Mouse (Mus musculus) hindlimb bud, embryonic 11.5 days (tissue): ENCODE data around the gene Hoxb5.

Experiments
- DNase-seq: peaks from one replicate; pipeline ENCODE4 v3.0.0-alpha.2; 2012; ENCODE audit warnings: low read depth, low spot score; ENCODE audit errors: extremely low spot score

Hoxb5 gene

DNA sequence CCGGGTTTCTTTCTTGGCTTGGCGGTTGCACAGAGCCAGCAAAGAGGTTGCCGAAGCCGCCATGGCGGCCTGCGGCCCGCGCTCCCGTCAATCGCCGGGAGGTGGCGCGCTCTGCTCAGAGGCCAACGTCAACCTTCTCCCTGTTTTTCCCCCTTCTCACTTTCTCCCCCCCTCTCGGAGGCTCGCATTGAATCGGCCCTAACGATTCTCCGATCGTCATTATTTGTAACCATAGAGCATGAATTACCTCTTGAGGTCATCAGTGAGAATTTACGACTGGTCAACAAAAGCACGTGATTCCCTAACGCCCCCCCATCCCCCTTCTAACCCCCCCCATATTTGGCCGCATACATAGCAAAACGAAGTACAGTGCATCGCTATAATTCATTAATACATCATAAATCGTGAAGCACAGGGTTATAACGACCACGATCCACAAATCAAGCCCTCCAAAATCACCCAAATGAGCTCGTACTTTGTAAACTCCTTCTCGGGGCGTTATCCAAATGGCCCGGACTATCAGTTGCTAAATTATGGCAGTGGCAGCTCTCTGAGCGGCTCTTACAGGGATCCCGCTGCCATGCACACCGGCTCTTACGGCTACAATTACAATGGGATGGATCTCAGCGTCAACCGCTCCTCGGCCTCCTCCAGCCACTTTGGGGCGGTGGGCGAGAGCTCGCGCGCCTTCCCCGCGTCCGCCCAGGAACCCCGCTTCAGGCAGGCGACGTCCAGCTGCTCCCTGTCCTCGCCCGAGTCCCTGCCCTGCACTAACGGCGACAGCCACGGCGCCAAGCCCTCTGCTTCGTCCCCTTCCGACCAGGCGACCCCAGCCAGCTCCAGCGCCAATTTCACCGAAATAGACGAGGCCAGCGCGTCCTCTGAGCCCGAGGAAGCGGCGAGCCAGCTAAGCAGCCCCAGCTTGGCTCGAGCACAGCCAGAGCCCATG lies at the start of gene Hoxb5:
TSS of gene Hoxb5 (plus strand) at position 186 of the 949 bp plus-strand sequence.
- no peak for DNase-seq

DNA sequence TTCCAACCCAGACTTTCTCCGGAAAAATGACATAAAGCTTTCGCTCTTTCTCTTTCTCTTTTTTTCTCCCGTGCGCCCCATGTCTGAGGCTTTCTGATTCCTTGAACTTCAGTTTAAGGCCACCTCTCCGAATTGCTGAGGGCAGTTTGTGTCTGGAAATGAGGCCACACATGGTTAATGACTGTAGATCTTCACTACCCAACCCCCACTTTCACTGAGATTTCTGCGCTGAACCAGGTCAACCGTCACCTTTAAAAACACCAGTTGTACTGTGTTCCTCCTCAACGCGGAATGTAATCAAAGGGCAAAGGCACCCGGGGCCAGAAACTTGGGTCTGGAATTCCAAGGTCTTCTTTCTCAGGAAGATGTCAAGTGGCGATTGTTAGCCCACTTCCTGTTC lies 48.9 kb upstream of the Hoxb5 start:
- DNase-seq: no peak

DNA sequence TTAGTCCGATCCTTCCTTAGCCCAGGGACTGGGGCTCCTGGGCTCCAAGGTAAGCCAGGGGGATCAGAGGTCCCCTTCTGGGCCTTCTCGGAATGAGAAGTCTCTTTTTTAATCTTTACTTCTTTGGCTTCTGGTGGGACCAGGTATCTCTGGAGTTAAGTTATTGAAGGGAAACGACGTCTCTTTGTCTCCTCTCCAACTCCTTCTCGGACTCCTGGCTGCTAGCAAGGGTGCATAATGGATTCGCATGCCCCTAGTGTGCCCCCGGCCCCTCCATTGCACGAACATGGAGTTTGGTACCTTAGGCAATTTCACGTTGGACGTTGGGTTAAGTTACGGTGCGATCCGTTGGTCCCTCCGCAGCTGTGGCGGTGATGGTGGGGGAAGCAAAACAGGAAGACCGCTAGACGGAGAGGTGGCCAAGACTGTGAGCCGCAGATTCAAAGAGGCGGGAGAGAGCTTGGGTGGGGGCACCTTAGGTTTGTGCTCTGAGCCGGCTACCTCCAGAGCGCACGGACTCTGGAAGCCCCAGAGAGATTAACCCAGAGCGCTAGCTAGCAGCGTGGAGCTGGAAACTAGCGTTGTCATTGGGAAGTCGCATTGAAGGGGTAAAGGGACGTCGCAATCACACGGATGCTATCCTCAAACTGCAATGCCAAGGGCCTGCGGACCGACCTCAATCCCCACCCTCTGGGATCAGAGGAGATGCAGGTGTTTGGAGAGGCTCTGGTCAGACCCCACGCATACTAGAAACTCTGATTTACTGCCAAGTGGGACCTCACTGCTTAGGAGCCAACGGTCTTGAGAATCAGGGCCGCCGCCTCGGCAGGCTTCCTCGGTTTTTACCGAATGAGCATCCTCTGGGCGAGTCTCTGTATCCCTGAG lies 47.8 kb upstream of the Hoxb5 start:
- no peak for DNase-seq

DNA sequence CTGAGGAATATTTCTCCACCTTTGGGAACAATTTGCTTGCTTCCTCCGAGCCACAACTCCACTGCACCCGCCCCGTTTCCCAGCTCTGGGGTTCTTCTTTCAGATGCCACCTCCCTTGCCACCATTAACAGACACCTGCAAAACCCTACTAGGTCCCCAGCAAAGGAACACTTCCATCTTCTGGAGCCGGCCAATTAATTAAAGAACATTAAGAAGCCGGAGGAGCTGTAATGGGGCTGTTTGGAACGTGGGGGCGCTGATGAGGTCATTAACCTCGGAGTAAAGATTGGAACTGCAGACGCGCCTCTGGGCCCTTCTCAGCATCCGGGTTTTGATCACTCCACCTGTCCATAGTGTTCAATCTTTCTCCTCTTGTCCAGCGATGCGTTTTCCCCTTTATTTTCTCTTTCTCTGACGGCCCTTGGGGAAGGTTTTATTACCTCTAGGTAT lies 47.1 kb upstream of the Hoxb5 start:
- no peak for DNase-seq

DNA sequence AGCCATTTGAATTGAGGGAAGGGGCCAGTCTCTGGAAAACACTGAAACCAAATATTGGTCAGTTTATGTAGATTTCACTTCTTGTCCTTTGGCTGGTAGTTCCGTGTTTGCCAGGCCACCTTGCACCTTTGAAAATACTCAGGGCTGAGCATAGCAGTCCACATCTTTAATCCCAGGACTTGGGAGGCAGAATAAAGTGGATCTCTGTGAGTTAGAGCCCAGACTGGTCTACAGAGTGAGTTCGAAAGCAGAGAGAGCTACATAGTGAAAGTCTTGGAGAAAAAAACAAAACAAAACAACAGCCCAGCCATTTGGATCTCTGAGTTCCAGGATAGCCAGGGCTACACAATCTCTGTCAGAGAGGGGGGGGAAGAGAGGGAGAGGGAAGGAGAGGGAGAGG lies 46.0 kb upstream of the Hoxb5 start:
- no peak for DNase-seq

DNA sequence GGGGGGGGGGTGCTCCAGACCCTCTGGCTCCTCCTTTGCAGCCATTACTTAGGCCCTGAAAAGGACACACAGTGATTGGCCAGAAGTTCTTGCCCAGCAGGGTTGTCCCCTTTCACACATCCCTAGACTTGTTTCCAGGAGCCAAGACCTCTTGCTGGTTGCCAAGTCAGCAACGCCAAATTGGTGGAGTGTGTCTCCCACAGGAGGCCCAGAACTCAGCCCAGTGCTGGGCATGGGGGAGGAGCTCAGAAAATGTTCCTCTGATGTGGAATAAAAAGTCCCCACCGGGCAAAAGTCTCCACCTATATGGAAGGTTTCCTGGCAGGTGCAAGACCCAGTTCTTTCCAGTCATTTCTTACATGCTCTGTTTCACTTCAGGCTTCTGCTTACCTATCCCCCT lies 44.1 kb upstream of the Hoxb5 start:
- no peak for DNase-seq

DNA sequence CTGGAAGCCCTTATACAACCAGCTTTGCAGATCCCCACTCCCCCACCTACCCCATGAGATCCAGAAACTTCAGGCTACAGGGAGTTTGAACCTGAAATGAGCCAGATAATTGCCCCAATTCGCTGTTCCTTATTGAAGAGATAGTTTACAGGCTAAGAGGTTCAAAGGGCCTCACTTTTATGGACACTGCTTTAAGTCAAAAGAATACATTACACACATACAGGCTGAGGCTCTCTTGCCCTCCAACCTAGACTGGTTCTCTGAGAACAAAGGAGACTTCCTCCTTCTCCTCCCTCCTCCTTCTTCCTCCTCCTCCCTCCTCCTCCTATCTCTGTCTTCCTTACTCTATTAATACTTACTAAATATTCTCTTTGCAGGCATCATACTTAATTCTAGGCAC lies 43.6 kb upstream of the Hoxb5 start:
- no peak for DNase-seq

DNA sequence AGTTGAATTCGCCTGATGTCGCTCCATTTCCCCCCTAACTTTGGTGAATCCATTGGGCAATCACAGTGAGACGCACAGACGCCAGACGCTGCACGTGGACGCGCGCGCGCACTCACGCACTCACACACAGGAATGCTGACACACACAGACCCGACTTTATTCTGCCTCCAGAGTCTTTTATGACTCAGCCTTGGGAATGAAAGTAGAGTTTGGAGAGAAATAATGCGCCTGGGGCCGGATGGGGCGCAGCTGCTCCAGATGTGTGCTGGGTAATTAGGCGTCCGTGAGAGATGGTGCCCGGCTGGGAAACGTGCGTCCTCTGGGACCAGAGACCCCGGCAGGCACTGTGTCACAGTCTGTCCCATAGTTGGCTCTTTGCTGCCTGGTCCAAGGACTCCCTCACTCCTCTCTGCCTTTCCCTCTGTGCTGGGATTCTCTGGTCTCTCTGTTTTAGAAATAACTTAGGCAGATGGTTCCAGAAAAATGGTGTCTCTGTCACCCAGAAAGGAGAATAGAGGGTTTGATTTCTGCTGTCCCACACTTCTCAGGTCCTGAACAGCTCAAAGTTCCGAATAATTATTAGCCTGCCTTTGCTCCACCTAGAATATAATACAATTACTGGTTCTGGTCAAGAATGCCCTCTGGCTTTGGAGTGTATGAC lies 42.7 kb upstream of the Hoxb5 start:
- DNase-seq: no peak

DNA sequence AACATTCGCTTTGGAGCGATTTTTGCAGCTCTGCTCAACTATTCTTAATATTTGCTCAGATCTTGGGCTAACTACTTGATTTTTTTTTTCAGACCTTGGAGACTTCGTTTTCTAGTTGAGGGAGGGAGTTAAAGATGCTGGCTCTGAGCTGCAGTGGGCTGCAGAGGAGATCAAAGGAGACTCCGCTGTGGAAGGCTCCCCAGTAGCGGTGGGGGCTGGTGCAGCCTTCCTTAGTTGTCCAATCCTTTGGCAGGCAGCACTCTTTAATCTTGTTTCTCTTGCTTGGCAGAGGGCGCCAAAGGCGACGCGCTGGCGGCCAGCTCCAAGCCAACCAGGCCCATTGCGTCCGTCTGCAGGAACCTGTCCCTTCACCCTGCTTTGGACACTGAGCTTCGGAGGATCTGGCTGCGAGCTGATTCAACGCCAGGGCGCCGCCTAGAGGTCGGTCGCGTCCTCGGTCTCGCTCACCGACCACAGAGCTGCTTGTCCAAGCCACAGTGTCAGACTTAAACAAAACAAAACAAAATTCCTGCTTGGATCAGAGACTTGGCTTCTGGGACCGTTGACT lies 41.7 kb upstream of the Hoxb5 start:
- DNase-seq: no peak

DNA sequence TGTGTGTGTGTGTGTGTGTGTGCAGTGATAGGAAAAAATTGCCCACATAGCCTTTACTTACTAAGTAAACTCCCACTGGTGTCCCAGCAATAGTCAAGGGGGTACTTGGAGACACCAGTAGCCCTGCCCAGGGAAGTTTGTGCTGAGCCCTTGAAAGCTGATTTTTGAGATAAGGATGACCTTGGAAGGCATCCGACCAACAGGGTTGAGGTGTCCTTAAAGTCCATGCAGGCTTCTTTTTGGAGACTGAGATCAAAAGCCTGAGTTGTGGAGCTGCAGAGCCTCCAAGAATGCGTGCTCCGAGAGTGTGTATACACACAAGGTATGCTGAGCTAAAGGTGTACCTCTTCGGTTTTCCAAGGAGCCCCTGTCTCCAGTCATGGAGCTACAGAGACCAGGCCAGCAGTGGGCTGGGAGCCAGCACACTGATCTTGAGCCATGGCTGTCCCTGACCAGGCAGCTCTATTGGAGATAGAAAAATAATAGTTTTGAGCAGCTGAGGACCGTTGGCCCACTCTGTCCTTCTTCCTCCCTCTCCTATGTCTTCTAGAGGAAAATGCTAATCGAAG lies 40.8 kb upstream of the Hoxb5 start:
- DNase-seq: no peak

DNA sequence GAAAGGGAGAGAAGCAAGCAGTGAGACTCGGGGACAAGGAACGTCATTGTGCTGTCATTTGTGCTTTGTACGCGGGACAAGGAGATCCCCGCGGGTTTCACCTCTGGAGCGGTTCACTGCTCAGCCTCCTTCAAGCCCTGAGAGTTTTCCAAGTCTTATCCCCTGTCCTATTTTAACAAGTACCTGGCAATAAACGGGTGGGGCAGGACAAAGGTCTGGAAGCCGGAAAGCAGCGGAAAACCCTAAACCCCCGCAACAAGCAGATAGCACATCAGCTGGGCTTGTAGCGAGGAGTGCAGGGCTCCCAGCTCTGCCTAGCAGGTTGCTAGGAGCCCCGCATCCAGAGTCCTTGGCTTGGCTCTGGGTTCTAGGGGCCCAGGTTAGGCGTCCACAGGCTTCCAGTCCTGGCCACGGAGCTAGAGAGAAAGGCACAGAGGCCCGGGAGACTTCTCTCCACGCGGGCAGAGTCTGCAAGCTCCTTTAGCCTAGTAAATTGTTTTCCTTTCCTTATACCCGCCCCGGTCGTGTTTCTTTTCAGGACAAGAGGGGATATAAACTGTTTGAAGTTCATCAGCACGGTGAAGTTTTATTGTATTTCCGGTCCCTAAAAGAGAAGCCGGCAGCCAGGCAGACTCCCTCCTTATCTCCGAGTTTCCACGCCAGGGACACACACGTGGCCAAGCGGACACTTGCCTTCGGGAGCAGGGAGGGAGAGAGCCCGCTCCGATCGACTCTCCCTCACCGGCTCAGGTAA lies 39.3 kb upstream of the Hoxb5 start:
- DNase-seq: no peak

DNA sequence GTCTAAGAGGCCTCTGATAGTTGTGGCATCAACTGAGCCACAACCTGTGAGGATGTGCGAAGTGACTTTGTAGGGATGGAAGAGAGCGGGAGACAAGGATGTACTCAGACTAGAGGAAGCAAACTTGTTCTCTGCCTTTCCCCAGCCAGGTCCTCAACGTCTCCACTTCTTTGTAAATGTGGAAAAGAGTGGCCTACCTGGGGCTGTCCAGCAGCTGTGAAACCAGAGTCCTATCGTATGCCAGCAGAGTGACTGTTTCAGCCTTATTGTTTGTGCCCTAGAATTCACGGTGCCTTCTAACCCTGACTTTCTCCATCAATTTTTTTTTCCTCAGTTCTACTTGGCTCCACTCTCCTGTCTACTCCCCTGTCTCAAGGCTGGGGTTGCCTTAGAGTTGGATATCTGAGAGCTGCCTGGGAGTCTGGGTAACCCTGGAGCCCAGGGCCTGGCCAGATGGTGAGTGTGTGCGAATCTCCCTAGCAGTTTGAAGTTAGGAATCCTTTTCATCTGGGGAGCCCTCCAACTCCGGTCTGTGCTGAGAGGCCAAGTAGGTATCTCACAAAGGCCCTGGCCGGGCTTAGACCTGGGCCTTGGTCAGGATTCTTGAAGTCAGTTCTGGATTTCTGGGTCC lies 38.6 kb upstream of the Hoxb5 start:
- DNase-seq: no peak

DNA sequence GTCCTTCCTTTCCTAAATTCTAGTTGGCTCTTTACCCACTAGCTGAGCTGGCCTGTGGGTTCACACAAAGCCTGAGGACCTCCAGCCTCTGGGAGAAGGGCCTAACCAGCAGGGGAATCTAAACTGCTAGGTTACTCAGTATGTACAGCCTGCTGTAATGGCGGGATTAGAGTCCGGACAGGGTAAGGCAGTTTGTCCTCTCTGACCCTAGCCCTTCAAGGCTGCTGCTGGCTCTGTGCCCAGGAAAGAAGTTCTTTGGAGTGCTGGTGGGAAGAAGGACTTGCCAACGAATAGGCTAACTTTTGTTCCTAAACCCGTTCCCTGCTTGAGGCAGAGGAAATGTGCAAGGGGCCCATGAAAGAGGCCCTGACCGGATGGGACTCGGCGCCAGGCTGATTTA lies 37.2 kb upstream of the Hoxb5 start:
- DNase-seq: no peak

DNA sequence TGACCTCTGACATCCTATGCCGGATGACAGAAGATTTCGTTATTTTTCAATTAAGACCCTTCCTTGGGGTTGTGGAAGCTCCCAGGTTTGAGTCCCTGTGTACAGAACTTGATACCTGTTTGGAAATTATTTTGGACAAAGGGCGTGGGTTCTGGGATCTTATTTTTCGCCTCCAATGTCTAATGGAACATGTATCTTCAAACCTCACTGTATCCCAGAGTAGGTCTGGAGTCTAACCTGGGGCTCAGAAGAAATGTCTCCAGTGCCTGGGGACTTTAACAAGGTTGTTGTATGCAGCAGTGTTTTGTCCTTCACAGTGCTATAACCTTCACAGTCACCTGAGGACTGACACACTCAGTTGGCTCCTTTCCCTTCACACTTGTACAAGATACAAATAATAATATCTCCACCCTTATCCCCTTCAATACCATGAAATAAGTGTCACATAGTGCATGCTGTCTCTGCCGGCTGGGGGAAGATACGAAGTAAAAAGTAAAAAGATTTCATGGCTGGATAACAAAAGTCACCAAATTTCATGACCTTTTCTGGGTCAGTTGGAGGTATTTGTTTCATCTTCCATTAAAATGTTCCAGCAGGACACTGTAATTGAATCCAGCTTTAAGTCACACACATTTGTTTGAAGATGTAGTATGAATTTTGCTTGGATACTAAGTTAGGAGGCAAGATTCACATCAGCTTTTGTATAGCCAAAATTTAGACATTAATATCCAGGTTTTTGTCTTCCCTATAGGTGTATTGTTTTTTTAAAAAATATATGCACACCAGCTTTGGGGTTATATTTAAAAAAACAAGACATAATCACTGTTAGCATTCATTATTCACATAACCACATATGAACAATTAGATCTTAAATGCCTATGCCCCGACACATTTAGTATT lies 35.9 kb upstream of the Hoxb5 start:
- DNase-seq: no peak

DNA sequence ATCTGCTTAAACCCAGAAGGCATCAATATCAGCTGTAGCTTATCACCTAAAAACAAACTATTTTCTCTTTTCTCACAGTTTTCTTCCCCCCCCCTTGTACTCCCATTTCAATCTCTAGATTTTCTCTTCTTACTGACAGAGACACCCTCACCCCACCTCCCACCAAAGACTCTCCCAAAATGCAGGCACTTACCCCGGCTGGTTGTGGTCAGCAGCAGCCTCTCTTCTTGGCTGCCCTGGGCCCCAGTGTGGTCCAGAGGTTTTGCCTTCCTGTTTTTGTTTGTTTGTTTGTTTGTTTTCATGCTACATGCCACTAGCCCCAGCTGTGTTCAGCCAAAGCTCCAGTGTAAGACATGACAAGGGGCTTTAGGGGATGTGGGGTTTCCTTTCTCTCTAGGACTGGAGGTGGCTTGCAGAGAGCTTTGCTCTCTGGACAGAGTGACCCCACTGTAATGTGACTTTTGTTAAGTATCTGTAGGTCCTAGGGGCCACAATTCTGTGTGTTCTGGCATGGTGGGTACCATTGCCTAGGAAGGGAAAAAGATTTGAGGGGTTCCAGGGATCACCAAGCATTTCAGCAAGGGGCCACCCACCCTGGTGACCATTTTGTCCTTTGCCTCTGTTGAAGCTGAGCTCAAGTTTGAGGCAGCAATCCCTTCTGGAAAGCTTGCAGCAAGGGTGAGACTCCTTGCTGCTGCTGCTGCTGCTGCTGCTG lies 34.9 kb upstream of the Hoxb5 start:
- DNase-seq: no peak

DNA sequence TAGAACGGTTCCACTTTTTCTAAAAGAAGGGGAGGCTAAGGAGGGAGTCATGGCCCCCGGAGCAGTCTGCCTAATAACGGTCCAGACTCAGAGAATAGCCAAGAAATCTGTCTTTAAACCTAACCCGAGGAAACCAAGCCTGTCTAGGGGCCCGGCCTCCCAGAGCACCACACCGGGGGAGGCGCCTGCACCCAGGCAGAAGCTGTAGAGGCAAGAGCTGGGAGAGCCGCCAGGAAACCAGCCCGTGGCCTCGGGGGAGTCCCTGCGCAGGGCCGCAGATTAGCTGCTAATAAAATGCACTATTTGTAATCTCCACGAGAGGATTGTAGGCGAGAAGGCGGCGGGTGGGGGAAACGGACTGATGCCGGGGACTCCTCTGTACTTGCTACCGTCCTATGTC lies 33.3 kb upstream of the Hoxb5 start:
- no peak for DNase-seq

DNA sequence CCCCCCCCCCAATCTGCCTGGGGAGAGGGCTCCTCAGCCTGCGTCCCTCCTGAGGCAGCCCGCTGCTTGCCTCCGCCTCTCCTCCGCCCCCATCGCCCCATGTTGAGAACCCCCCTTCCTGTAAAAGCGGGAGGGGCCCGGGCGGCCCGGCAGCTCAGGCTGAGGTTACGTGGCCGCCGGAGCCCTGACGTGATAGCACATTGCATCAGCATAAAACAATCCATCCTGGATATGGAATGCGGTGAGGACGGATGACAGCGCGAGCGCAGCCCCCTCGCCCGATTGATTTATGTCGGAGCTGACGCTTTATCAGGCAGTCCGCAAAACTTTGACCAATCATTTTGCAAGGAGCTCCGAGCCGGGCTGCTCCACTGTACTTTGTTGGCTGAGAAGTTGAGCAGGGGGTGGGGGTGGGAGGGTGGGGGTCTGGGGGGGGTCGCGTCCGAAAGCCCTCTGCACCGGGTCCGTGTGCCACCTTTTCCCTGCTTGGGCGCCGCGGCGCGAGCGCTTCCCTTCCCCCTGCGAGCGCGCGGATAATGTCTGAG lies 32.1 kb upstream of the Hoxb5 start, which contains the start of gene Hoxb9:
TSS of gene Hoxb9 (plus strand) at position 462 of the 545 bp plus-strand sequence.
- no peak for DNase-seq
